Mouse (Mus musculus): ENCODE data around the gene Cdc5l. TPM values are rescaled to one million over a fixed set of nuclear protein-coding genes. Genes with fewer than 3 reads are reported as not detected.
"Not testable (repeated sequence)": the region's sequence is repeated elsewhere in the genome, so short reads cannot be mapped to it uniquely, and the experiment has no call there.

Cdc5l gene
- polyA plus RNA-seq, 1 experiment from 2014 or later = 27.8 TPM

- Histone ChIP-seq H3K9ac (peak overlapping the region; percentile 93), H3K4me1 (replicated peaks) (peaks cover 28% of the 10 kb centered on the region), H3K9me3 (replicated peaks) (no peaks in the 10 kb centered on the region), H3K4me2 (peak overlapping the region; percentile 73), H3K4me3 (replicated peaks) (peak overlapping the region; percentile 99), H3K36me3 (replicated peaks) (peaks cover under 1% of the 10 kb centered on the region; the same call in 1 of the 2 replicates), H3K27me3 (no peaks in the 10 kb centered on the region), H3K27ac (replicated peaks) (peak overlapping the region; percentile 98)
- WGBS (ENCODE audit: insufficient replicate concordance) = under 1% methylated on average over 62 of the region's 62 CpGs
- ATAC-seq (ENCODE audit: insufficient read depth) = peak; percentile 62
Measured at GRCm38 (mm10) chr17:45432706-45433398, 685 bp downstream of the Cdc5l start.

GRCm38 (mm10) chr17:45432007-45432406, 1.5 kb downstream of the Cdc5l start:
- Histone ChIP-seq H3K4me3 (replicated peaks) (peak overlapping the region; percentile 99), H3K9ac (peak overlapping the region; percentile 93), H3K27me3 (no peaks in the 10 kb centered on the region), H3K9me3 (replicated peaks) (no peaks in the 10 kb centered on the region), H3K4me2 (peak overlapping the region; percentile 73), H3K36me3 (replicated peaks) (peaks cover 9% of the 10 kb centered on the region), H3K4me1 (replicated peaks) (peaks cover 28% of the 10 kb centered on the region), H3K27ac (replicated peaks) (no peak overlapping the region)
- no peak for ATAC-seq (ENCODE audit: insufficient read depth)
- WGBS (ENCODE audit: insufficient replicate concordance) = 55% methylated on average over 3 of the region's 3 CpGs

DNA sequence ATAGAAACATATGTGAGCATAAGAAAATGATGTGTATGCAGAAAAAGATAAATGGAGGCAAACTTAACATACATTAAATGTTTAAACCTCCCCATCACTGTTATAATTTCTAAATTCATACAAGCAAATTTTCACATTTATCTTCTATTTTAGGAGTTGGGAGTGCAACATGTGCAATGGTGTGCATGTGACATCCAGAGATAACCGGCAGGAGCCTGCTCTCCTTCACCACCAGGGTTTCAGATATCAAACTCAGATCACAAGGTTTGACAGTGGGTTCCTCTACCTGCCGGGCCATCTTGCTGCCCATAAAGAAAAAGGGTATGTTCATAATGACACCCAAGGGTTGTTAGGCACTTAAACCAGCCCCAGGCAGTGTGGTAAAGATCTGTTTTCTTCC, 16.1 kb downstream of the Cdc5l start:
- Histone ChIP-seq H3K4me1 (replicated peaks) (peaks cover 8% of the 10 kb centered on the region), H3K36me3 (replicated peaks) (peaks cover 77% of the 10 kb centered on the region), H3K27ac (replicated peaks) (no peak overlapping the region), H3K9me3 (replicated peaks) (no peaks in the 10 kb centered on the region), H3K4me2 (no peak overlapping the region), H3K27me3 (no peaks in the 10 kb centered on the region), H3K4me3 (replicated peaks) (no peak overlapping the region), H3K9ac (no peak overlapping the region)
- WGBS (ENCODE audit: insufficient replicate concordance) = 17% methylated on average over 2 of the region's 2 CpGs
- 0 out of 2 replicates have a peak, but pooled peaks have one; percentile 40 for ATAC-seq (ENCODE audit: insufficient read depth)

GRCm38 (mm10) chr17:45411617-45412016, 21.9 kb downstream of the Cdc5l start:
- not testable (repeated sequence) for H3K4me1 ChIP-seq (replicated peaks); H3K9ac ChIP-seq; H3K27me3 ChIP-seq; H3K4me2 ChIP-seq; H3K4me3 ChIP-seq (replicated peaks); H3K27ac ChIP-seq (replicated peaks); H3K9me3 ChIP-seq (replicated peaks)
- WGBS (ENCODE audit: insufficient replicate concordance) = 78% methylated on average over 2 of the region's 2 CpGs
- peaks cover 89% of the 10 kb centered on the region for H3K36me3 ChIP-seq (replicated peaks)
- peak; percentile 44; the same call in 1 of the 2 replicates for ATAC-seq (ENCODE audit: insufficient read depth)

DNA sequence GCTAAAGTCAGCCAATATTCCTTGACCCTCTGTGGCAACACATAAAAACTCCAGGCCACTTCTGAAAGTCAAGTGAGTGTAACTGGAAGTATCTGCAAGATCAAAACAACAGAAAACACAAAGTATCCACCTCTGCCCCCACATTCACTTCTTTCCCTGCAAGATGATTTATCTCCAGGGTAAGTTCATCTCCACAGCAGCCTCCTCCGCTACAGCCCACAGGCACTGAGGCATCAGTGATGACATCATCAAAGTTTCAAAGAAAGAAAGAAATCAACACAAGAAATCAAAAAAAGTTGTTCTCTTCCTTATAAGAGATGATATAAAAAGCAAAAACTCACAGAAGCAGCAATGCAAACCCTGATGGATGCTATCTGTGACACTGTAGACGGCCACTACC, 24.8 kb downstream of the Cdc5l start:
- Histone ChIP-seq H3K4me2 (no peak overlapping the region), H3K4me1 (replicated peaks) (no peaks in the 10 kb centered on the region), H3K27me3 (no peaks in the 10 kb centered on the region), H3K9ac (no peak overlapping the region), H3K27ac (replicated peaks) (no peak overlapping the region), H3K36me3 (replicated peaks) (peaks cover 93% of the 10 kb centered on the region), H3K9me3 (replicated peaks) (no peaks in the 10 kb centered on the region), H3K4me3 (replicated peaks) (no peak overlapping the region)
- no peak for ATAC-seq (ENCODE audit: insufficient read depth)
- WGBS (ENCODE audit: insufficient replicate concordance) = 90% methylated on average over 2 of the region's 2 CpGs

DNA sequence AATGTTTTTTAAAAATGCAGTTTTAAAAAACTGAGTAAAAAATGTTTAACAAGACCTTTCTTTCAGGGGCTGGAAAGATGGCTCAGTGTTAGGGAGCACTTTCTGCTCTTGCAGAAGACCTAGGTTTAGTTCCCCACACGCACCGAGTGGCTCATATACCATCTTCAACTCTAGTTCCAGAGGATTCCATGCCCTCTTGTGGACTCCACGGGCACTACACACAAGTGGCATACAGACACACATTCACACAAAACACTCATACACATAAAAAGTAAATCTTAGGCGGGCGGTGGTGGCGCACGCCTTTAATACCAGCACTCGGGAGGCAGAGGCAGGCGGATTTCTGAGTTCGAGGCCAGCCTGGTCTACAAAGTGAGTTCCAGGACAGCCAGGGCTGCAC, 27.3 kb downstream of the Cdc5l start:
- peaks cover 84% of the 10 kb centered on the region for H3K36me3 ChIP-seq (replicated peaks)
- no peak for ATAC-seq (ENCODE audit: insufficient read depth)

GRCm38 (mm10) chr17:45403207-45403606, 30.3 kb downstream of the Cdc5l start:
- Histone ChIP-seq H3K9me3 (replicated peaks) (no peaks in the 10 kb centered on the region), H3K27me3 (no peaks in the 10 kb centered on the region), H3K4me3 (replicated peaks) (no peak overlapping the region), H3K27ac (replicated peaks) (no peak overlapping the region), H3K9ac (no peak overlapping the region), H3K36me3 (replicated peaks) (peaks cover 84% of the 10 kb centered on the region), H3K4me2 (no peak overlapping the region), H3K4me1 (replicated peaks) (0 out of 2 replicates have a peak, but pooled peaks cover 9% of the 10 kb centered on the region)
- 23% methylated on average over 3 of the region's 3 CpGs for WGBS (ENCODE audit: insufficient replicate concordance)
- no peak for ATAC-seq (ENCODE audit: insufficient read depth)

More for the DNA sequence above, 27.3 kb downstream of the Cdc5l start:
- Histone ChIP-seq H3K27ac (replicated peaks) (no peak overlapping the region), H3K4me3 (replicated peaks) (no peak overlapping the region), H3K27me3 (no peaks in the 10 kb centered on the region), H3K4me1 (replicated peaks) (0 out of 2 replicates have a peak, but pooled peaks cover 6% of the 10 kb centered on the region), H3K9me3 (replicated peaks) (no peaks in the 10 kb centered on the region), H3K9ac (no peak overlapping the region), H3K4me2 (no peak overlapping the region)
- 89% methylated on average over 10 of the region's 10 CpGs for WGBS (ENCODE audit: insufficient replicate concordance)

DNA sequence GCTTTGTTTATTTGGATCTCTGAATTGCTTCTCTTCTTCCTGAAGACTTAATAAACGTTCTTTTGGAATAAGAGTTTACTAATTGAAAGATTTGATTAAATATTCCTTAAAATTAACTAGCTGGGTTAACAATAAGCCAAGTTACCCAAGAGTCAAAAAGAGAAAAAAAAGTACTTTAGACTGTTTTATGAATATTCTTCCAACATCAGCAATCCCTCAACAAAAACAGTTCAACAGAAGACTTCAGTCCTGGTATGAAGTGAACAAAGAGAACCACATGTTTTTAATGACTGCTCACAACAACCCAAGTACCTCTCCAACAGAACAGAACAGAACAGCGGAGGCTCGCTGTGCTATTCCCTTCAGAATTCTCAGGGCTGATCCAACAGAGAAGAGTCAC, 30.9 kb downstream of the Cdc5l start:
- H3K4me3 ChIP-seq (replicated peaks) = no peak overlapping the region

DNA sequence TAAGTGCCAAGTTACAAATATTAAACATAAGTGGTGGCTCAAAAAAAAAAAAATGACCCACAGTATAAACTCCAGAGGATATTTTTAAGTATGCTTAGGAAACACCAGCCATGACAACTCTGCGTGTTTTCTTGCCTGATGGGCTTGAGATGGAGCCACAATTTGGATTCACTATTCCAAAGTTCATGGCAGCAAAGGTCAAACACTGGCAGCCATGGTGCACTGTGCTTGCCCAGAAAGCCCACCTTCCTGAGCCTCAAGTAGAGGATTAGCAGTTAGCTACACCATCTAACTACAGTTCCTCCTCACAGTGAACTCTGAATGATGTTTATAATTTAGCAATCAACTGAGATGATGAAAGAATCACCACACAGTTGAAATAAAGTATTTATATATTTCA, 31.4 kb downstream of the Cdc5l start:
- WGBS (ENCODE audit: insufficient replicate concordance) = 86% methylated on average over 1 of the region's 1 CpGs

More for the DNA sequence above, 30.9 kb downstream of the Cdc5l start:
- Histone ChIP-seq H3K27ac (replicated peaks) (no peak overlapping the region), H3K4me2 (no peak overlapping the region), H3K36me3 (replicated peaks) (peaks cover 86% of the 10 kb centered on the region), H3K4me1 (replicated peaks) (0 out of 2 replicates have a peak, but pooled peaks cover 9% of the 10 kb centered on the region), H3K9ac (no peak overlapping the region), H3K27me3 (no peaks in the 10 kb centered on the region), H3K9me3 (replicated peaks) (no peaks in the 10 kb centered on the region)
- 68% methylated on average over 3 of the region's 3 CpGs for WGBS (ENCODE audit: insufficient replicate concordance)
- no peak for ATAC-seq (ENCODE audit: insufficient read depth)

DNA sequence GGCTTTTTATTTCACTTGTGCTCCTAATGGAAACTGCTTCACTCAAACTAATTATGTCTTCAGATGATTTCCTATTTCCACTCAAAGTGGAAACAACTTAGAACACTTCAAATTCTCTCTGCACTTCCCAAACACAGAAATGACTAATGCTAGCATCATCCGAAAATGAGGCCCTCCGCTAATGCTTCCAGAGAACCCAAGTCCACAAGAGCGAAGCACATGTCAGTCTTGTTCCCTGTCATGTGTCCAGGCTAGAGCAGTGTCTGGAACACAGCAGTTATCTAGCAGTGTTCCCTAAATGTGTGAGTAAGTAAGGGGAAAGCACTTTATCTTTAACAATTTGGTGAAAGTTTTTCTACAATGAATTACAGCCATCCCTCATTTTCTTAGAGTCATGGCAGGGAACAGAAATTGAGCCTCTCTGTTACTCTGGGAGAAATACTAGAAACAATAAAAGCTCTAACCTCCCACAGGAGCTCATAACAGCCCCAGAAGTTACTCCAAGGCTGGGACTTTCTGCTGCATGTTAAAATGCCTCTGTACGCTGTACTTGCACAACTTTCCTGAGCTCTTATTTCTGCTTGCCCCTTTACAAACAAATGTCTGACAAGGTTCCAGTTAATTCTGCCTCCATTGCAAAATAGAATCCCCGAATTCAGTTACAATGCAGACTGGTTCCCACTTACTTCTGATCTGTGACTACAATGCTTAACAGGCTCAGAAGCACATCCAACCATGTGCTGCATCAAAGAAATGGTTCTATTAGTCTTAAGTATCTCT, 32.2 kb downstream of the Cdc5l start:
- H3K4me1 ChIP-seq (replicated peaks) = 0 out of 2 replicates have a peak, but pooled peaks cover 9% of the 10 kb centered on the region
- no peak for ATAC-seq (ENCODE audit: insufficient read depth)
- no peak overlapping the region for H3K4me3 ChIP-seq (replicated peaks)
- H3K9ac ChIP-seq = no peak overlapping the region
- no peaks in the 10 kb centered on the region for H3K27me3 ChIP-seq
- peaks cover 77% of the 10 kb centered on the region for H3K36me3 ChIP-seq (replicated peaks)
- H3K9me3 ChIP-seq (replicated peaks) = no peaks in the 10 kb centered on the region
- no peak overlapping the region for H3K27ac ChIP-seq (replicated peaks)
- 84% methylated on average over 5 of the region's 5 CpGs for WGBS (ENCODE audit: insufficient replicate concordance)
- H3K4me2 ChIP-seq = no peak overlapping the region

More for the DNA sequence above, 31.4 kb downstream of the Cdc5l start:
- H3K9ac ChIP-seq = no peak overlapping the region
- no peak overlapping the region for H3K4me3 ChIP-seq (replicated peaks)
- peaks cover 81% of the 10 kb centered on the region for H3K36me3 ChIP-seq (replicated peaks)
- H3K27ac ChIP-seq (replicated peaks) = no peak overlapping the region
- no peak overlapping the region for H3K4me2 ChIP-seq
- H3K4me1 ChIP-seq (replicated peaks) = 0 out of 2 replicates have a peak, but pooled peaks cover 9% of the 10 kb centered on the region
- H3K9me3 ChIP-seq (replicated peaks) = no peaks in the 10 kb centered on the region
- H3K27me3 ChIP-seq = no peaks in the 10 kb centered on the region
- no peak for ATAC-seq (ENCODE audit: insufficient read depth)

DNA sequence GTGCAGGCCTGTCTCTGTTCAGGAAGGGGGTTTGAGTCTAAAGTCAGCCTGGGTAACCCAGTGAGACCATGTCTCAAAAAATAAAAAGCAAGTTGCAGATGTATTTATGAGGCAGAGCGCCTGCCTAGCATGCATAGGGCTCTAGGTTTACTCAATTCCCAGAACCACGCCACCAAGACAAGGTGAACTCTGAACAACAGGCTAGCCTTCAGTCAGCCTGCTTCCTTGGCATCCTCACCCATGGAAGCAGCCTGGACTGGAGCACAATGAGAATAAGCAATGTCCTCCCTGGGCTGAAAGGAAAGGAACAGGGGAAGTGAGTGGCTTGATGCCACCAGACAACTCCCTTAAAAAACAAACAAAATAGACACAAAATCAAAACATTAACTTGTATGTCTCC, 35.5 kb downstream of the Cdc5l start:
- H3K9me3 ChIP-seq (replicated peaks) = no peaks in the 10 kb centered on the region
- 0 out of 2 replicates have a peak, but pooled peaks cover 9% of the 10 kb centered on the region for H3K4me1 ChIP-seq (replicated peaks)
- no peak overlapping the region for H3K27ac ChIP-seq (replicated peaks)
- no peak overlapping the region for H3K4me3 ChIP-seq (replicated peaks)
- 79% methylated on average over 2 of the region's 2 CpGs for WGBS (ENCODE audit: insufficient replicate concordance)
- ATAC-seq (ENCODE audit: insufficient read depth) = no peak
- no peak overlapping the region for H3K4me2 ChIP-seq
- H3K36me3 ChIP-seq (replicated peaks) = peaks cover 68% of the 10 kb centered on the region
- no peaks in the 10 kb centered on the region for H3K27me3 ChIP-seq
- H3K9ac ChIP-seq = no peak overlapping the region
